Mouse (Mus musculus): ENCODE measurements around the gene Hist1h4a. TPM values are rescaled to one million over a fixed set of nuclear protein-coding genes. Genes with fewer than 3 reads are reported as not detected.

Hist1h4a gene
- not detected in 2 replicates for polyA plus RNA-seq (2014; fragmentation: Nextera tagmentation; extraction: Ambion mirVana)

GRCm38 (mm10) chr13:23760972-23761864 lies at the start of gene Hist1h4a:
Hist1h4a (minus strand) TSS chr13:23761230.
- ATAC-seq (ENCODE audit: insufficient read depth, low FRiP score, low TSS enrichment): peak; percentile 71
- no peaks in the 10 kb centered on the region for H3K9me3 ChIP-seq (ENCODE audit: control insufficient read depth, low read length)
- under 1% methylated on average over 60 of the region's 72 CpGs for WGBS
- H3K4me3 ChIP-seq (ENCODE audit: low read depth, low read length): peak within 1 kb of the TSS; percentile 50
- peak within 1 kb of the TSS; percentile 70 for H3K4me2 ChIP-seq (ENCODE audit: low read depth)
- DNase-seq (ENCODE audit: low spot score): peak; percentile 99
- peaks cover 3% of the 10 kb centered on the region; the same call in 1 of the 2 replicates for H3K4me1 ChIP-seq (ENCODE audit: control insufficient read depth, insufficient read depth, low read length)
- no peaks in the 10 kb centered on the region for H3K27me3 ChIP-seq (ENCODE audit: control insufficient read depth, insufficient read depth, low read length)
- peak within 1 kb of the TSS; percentile 88 for H3K27ac ChIP-seq (ENCODE audit: low read depth, low read length)
- H3K36me3 ChIP-seq (ENCODE audit: control insufficient read depth, insufficient read depth, low read length): no peaks in the 10 kb centered on the region
- H3K9ac ChIP-seq (ENCODE audit: low read length): peak within 1 kb of the TSS; percentile 59

DNA sequence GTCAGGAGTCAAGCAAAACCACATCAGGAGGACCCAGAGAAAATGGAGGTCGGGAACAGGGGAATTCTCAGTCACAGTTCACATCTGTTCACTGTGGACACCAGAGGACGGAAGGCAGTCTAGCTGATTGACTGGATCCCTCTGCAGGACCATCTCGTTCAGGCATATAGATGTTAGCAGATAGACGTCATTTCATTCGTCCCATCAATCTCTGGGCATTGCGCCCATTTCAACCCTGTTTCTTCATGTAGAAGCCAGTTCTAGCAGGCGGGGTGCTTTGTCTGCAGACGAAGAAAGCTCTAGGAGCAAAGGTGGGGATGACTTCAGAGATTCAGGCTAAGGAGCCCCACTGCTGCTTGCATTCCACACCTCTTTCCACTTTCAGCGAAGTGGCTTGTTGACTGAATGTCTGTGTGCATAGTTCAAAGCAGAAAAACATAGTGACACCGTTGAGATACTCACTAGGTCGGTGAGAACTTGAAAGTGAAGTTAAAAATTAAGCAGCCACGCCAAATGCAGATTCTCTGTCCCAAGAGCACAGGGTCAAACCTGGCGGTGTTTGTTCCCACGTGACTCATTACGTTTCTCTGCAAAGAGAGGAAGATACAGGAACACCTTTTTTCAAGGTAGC lies 45.5 kb upstream of the Hist1h4a start, which contains the start of gene Slc17a2:
Gene Slc17a2 (plus strand): TSS at position 572 of the 631 bp plus-strand sequence.
- DNase-seq (ENCODE audit: low spot score): no peak

GRCm38 (mm10) chr13:23804532-23804931 lies 43.5 kb upstream of the Hist1h4a start:
- no peak overlapping the region for H3K4me2 ChIP-seq (ENCODE audit: low read depth)
- ATAC-seq (ENCODE audit: insufficient read depth, low FRiP score, low TSS enrichment) (no peak), DNase-seq (ENCODE audit: low spot score) (no peak)
- no peaks in the 10 kb centered on the region for H3K27me3 ChIP-seq (ENCODE audit: control insufficient read depth, insufficient read depth, low read length)
- 80% methylated on average over 2 of the region's 2 CpGs for WGBS
- H3K9me3 ChIP-seq (ENCODE audit: control insufficient read depth, low read length): no peaks in the 10 kb centered on the region
- no peak overlapping the region for H3K27ac ChIP-seq (ENCODE audit: low read depth, low read length)
- no peak overlapping the region for H3K9ac ChIP-seq (ENCODE audit: low read length)
- H3K4me1 ChIP-seq (ENCODE audit: control insufficient read depth, insufficient read depth, low read length): no peaks in the 10 kb centered on the region
- no peak overlapping the region for H3K4me3 ChIP-seq (ENCODE audit: low read depth, low read length)
- H3K36me3 ChIP-seq (ENCODE audit: control insufficient read depth, insufficient read depth, low read length): no peaks in the 10 kb centered on the region

More for the DNA sequence above, 45.5 kb upstream of the Hist1h4a start, which contains the start of gene Slc17a2:
- no peaks in the 10 kb centered on the region for H3K27me3 ChIP-seq (ENCODE audit: control insufficient read depth, insufficient read depth, low read length)
- no peak within 1 kb of the TSS for H3K4me3 ChIP-seq (ENCODE audit: low read depth, low read length)
- H3K36me3 ChIP-seq (ENCODE audit: control insufficient read depth, insufficient read depth, low read length): no peaks in the 10 kb centered on the region
- no peaks in the 10 kb centered on the region for H3K9me3 ChIP-seq (ENCODE audit: control insufficient read depth, low read length)
- H3K4me2 ChIP-seq (ENCODE audit: low read depth): no peak within 1 kb of the TSS
- no peak for ATAC-seq (ENCODE audit: insufficient read depth, low FRiP score, low TSS enrichment)
- WGBS: 84% methylated on average over 15 of the region's 15 CpGs
- H3K4me1 ChIP-seq (ENCODE audit: control insufficient read depth, insufficient read depth, low read length): no peaks in the 10 kb centered on the region
- no peak within 1 kb of the TSS for H3K9ac ChIP-seq (ENCODE audit: low read length)
- H3K27ac ChIP-seq (ENCODE audit: low read depth, low read length): no peak within 1 kb of the TSS

- no peak overlapping the region for H3K4me2 ChIP-seq (ENCODE audit: low read depth)
- ATAC-seq (ENCODE audit: insufficient read depth, low FRiP score, low TSS enrichment): no peak
- H3K9me3 ChIP-seq (ENCODE audit: control insufficient read depth, low read length): no peaks in the 10 kb centered on the region
- H3K27ac ChIP-seq (ENCODE audit: low read depth, low read length): no peak overlapping the region
- no peaks in the 10 kb centered on the region; the same call in 1 of the 2 replicates for H3K4me1 ChIP-seq (ENCODE audit: control insufficient read depth, insufficient read depth, low read length)
- H3K9ac ChIP-seq (ENCODE audit: low read length): no peak overlapping the region
- H3K4me3 ChIP-seq (ENCODE audit: low read depth, low read length): no peak overlapping the region
- H3K36me3 ChIP-seq (ENCODE audit: control insufficient read depth, insufficient read depth, low read length): no peaks in the 10 kb centered on the region
- H3K27me3 ChIP-seq (ENCODE audit: control insufficient read depth, insufficient read depth, low read length): no peaks in the 10 kb centered on the region
- DNase-seq (ENCODE audit: low spot score): no peak
- WGBS: 79% methylated on average over 5 of the region's 5 CpGs
Measured at GRCm38 (mm10) chr13:23799405-23799804, 38.4 kb upstream of the Hist1h4a start.

DNA sequence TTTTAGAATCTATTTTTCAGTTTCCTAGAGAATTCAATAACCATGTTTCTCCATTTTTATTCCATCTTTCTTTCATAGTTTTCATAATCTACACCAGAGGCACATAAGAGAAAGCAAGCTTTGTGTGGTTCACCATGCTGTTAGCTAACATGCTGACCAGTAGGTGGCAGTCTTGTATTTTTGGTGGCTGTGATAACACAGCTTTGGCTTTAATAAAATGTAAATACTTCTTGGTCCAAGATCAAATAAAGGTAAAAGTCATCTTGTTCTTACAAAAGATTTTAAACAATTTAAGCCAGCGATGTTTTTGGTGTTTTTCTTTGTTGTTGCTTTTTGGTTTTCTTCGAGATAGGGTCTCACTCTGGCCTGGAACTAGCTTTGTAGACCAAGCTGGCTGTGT lies 31.5 kb upstream of the Hist1h4a start:
- H3K9me3 ChIP-seq (ENCODE audit: control insufficient read depth, low read length): no peaks in the 10 kb centered on the region
- H3K9ac ChIP-seq (ENCODE audit: low read length): no peak overlapping the region
- WGBS: 42% methylated on average over 2 of the region's 2 CpGs
- no peak overlapping the region for H3K4me2 ChIP-seq (ENCODE audit: low read depth)
- ATAC-seq (ENCODE audit: insufficient read depth, low FRiP score, low TSS enrichment) (0 out of 2 replicates have a peak, but pooled peaks have one; percentile 53), DNase-seq (ENCODE audit: low spot score) (peak; percentile 39)
- no peak overlapping the region for H3K27ac ChIP-seq (ENCODE audit: low read depth, low read length)
- no peaks in the 10 kb centered on the region for H3K36me3 ChIP-seq (ENCODE audit: control insufficient read depth, insufficient read depth, low read length)
- H3K27me3 ChIP-seq (ENCODE audit: control insufficient read depth, insufficient read depth, low read length): no peaks in the 10 kb centered on the region
- H3K4me3 ChIP-seq (ENCODE audit: low read depth, low read length): no peak overlapping the region
- H3K4me1 ChIP-seq (ENCODE audit: control insufficient read depth, insufficient read depth, low read length): no peaks in the 10 kb centered on the region

DNA sequence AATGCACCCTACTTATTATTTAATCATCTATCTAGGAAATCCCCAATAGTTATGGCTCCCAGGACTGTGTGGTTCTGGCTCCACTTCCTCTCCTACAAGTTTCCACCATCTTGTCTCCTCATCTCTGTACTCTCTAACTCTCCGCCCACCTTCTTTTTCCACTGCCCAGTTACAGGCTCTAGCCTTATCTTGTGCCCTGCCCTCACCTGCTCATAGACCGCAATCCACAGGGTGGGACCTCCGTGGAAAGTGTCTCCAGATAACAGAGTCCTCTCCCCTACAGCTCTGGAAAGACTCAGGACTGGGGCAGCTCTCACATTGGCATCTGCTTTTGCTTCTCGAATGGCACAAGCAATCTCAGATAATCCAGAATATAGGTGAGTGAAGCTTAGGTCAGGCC lies 18.0 kb upstream of the Hist1h4a start:
- H3K4me1 ChIP-seq (ENCODE audit: control insufficient read depth, insufficient read depth, low read length): no peaks in the 10 kb centered on the region
- no peak overlapping the region for H3K27ac ChIP-seq (ENCODE audit: low read depth, low read length)
- no peaks in the 10 kb centered on the region for H3K27me3 ChIP-seq (ENCODE audit: control insufficient read depth, insufficient read depth, low read length)
- WGBS: 82% methylated on average over 4 of the region's 4 CpGs
- ATAC-seq (ENCODE audit: insufficient read depth, low FRiP score, low TSS enrichment): no peak
- no peak overlapping the region for H3K4me3 ChIP-seq (ENCODE audit: low read depth, low read length)
- no peak overlapping the region for H3K9ac ChIP-seq (ENCODE audit: low read length)
- H3K36me3 ChIP-seq (ENCODE audit: control insufficient read depth, insufficient read depth, low read length): no peaks in the 10 kb centered on the region
- DNase-seq (ENCODE audit: low spot score): no peak
- no peak overlapping the region for H3K4me2 ChIP-seq (ENCODE audit: low read depth)
- no peaks in the 10 kb centered on the region for H3K9me3 ChIP-seq (ENCODE audit: control insufficient read depth, low read length)

DNA sequence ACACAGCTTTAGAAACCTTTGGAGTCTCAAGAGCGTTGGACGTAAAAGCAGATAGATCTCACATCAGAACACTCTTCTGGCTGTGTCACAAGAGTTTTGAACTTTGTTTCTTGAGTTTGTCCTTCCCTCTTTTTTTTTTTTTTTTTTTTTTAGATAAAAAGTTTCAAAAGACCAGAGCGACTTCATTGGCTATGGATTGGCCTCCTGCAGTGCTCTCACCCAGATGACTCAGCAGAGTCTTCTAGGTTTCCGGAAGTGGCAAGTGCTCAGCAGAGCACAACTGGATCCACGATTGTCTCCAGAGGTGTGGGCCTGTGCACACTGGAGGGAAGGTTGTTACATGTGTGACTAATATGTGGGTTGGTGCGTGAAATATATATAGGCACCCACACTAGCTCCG lies 17.3 kb upstream of the Hist1h4a start:
- H3K4me2 ChIP-seq (ENCODE audit: low read depth): no peak overlapping the region
- no peak overlapping the region for H3K9ac ChIP-seq (ENCODE audit: low read length)
- no peaks in the 10 kb centered on the region for H3K27me3 ChIP-seq (ENCODE audit: control insufficient read depth, insufficient read depth, low read length)
- DNase-seq (ENCODE audit: low spot score) (no peak), ATAC-seq (ENCODE audit: insufficient read depth, low FRiP score, low TSS enrichment) (no peak)
- H3K4me1 ChIP-seq (ENCODE audit: control insufficient read depth, insufficient read depth, low read length): no peaks in the 10 kb centered on the region
- H3K4me3 ChIP-seq (ENCODE audit: low read depth, low read length): no peak overlapping the region
- H3K36me3 ChIP-seq (ENCODE audit: control insufficient read depth, insufficient read depth, low read length): no peaks in the 10 kb centered on the region
- WGBS: 94% methylated on average over 7 of the region's 7 CpGs
- no peak overlapping the region for H3K27ac ChIP-seq (ENCODE audit: low read depth, low read length)
- no peaks in the 10 kb centered on the region for H3K9me3 ChIP-seq (ENCODE audit: control insufficient read depth, low read length)

DNA sequence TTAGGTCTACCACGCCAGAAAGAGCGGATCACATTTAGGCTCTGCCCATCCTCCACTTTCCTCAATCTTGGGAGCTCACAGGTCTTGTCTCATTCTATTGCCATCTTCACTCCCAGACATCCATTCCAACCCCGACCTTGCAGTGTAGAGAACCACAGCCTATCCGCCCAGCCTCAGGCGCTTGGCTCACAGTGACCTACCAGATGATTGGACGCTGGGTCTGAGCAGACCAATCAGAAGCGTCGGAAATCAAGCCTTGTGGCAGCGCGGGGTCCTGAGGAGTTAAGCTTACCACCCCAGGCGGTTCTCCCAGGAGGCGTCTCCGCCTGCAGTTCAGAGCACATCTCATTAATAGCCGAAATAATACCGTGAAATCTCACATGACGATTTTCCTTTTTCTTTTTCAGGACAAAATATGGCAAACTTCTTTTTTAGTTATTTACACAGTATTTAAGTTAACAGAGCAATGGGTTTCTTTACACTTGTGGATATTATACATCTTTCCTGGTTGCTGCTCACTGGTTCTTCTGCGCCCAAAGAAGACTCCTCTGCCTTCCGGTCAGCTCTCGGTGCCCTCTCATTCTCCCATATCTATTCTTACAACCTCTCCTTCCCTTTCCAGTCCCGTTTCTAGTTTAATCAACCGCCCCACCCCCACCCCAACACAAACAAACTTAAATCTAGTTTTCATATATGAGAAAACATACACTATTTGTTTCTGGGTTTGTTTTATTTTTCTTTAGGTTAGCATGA lies 11.7 kb upstream of the Hist1h4a start:
- H3K4me3 ChIP-seq (ENCODE audit: low read depth, low read length): no peak overlapping the region
- no peaks in the 10 kb centered on the region for H3K9me3 ChIP-seq (ENCODE audit: control insufficient read depth, low read length)
- H3K4me1 ChIP-seq (ENCODE audit: control insufficient read depth, insufficient read depth, low read length): no peaks in the 10 kb centered on the region
- ATAC-seq (ENCODE audit: insufficient read depth, low FRiP score, low TSS enrichment) (peak; percentile 85), DNase-seq (ENCODE audit: low spot score) (peak; percentile 67)
- H3K9ac ChIP-seq (ENCODE audit: low read length): no peak overlapping the region
- H3K4me2 ChIP-seq (ENCODE audit: low read depth): peak overlapping the region; percentile 7; the same call in 1 of the 2 replicates
- H3K36me3 ChIP-seq (ENCODE audit: control insufficient read depth, insufficient read depth, low read length): no peaks in the 10 kb centered on the region
- H3K27me3 ChIP-seq (ENCODE audit: control insufficient read depth, insufficient read depth, low read length): no peaks in the 10 kb centered on the region
- WGBS: 32% methylated on average over 21 of the region's 21 CpGs
- H3K27ac ChIP-seq (ENCODE audit: low read depth, low read length): no peak overlapping the region

Measured in neural tube, embryonic 11.5 days (tissue).